Mouse (Mus musculus) olfactory bulb, adult 2 months (tissue): ENCODE measurements around the gene Sem1.

ENCODE experiments used
- CTCF ChIP-seq: fragments of 200-500 bp; IDR thresholded peaks from 2 replicates; pipeline ENCODE4 v1.5.1; 2012; ENCODE audit warnings: low read depth, mild to moderate bottlenecking, low read length, moderate library complexity; ENCODE audit not compliant: insufficient read depth
- POLR2A ChIP-seq: fragments of 200-500 bp; IDR thresholded peaks from 2 replicates; pipeline ENCODE4 v1.6.1; 2012; ENCODE audit warnings: mild to moderate bottlenecking, low read depth, low read length, moderate library complexity; ENCODE audit not compliant: insufficient read depth

- TF ChIP-seq POLR2A (no peak), CTCF (no peak)
These were observed 30.5 kb downstream of the Sem1 start for GRCm38 (mm10) chr6:6547997-6548396.
